Mouse (Mus musculus): ENCODE measurements at regions not wholly inside any gene's neighbourhood (a gene's known extent, or its start where the extent isn't known, plus 50 kb on each side); places are given as distances from the start of the nearest gene placed in this dataset.

DNA sequence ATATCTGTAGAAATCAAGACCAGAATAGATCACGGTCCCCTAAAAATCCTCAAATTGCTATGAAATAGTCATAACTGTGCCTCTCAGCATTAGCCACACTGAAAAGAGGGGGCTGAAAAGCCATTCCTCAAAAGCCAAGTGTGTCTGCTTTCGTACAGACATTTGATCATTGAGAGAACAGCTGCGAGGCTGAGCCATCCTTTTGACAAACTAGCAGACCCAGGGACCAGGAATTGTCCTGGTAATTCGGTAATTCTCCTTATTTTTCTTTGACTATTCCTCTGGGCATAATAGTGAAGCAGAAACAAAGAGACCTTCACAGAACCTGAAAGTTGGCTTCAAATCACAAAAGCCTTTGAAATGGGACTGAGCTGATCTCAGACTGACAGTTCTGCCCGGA lies 206.8 kb downstream of the Rps12 start:
- no peak for TF ChIP-seq CTCF (IDR thresholded peaks at IDR 0.05)
- no peak for TF ChIP-seq EP300 (IDR thresholded peaks at IDR 0.05; ENCODE audit: insufficient read depth, low read depth, low read length)
